Mouse (Mus musculus): Measurements from ENCODE around the gene Cbx7.
"Not testable (repeated sequence)": the region's sequence is repeated elsewhere in the genome, so short reads cannot be mapped to it uniquely, and the experiment has no call there.

Gene Cbx7

GRCm38 (mm10) chr15:79946790-79947189 lies 24.1 kb downstream of the Cbx7 start:
- DNase-seq, result no peak

DNA sequence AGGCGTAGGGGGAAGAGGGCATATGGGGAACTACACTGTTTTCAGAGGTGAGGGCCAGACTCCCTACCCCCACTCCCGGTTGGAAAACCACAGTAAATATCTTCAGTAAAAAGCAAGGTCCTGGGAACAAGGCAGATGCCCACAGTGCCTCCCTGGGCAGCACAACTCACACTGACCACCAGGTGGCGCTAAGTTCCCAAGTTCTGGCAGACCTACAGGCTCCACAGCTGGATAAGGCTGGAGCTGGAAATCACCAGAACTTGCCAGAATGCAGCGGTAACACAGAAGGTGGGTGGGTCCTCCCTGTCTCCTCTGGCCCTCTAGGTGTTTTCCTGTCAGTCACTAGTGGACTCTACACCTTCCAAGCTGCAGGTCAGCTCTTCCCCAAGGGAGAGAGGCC lies 24.9 kb downstream of the Cbx7 start:
- peak; percentile 63 to 81 for DNase-seq

DNA sequence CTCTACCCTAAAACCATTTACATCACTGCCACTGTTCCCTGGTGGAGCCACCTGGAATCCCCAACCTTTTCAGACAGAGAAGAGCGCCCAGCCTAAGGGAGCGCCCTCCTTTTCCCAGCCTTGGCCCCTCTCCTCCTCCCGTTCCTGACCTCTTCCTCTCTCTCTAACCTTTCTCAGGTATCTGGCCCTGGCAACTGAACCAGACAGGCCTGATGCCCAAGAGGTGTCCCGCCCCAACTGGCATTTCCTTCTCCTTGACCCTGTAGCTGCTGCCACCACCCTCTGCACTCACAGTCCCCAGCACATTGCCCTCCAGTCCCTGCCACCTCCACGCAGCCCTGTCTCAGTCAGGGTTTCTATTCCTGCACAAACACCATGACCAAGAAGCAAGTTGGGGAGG lies 26.0 kb downstream of the Cbx7 start:
- no peak for DNase-seq

GRCm38 (mm10) chr15:79943584-79943983 lies 27.3 kb downstream of the Cbx7 start:
- DNase-seq, result no peak

- no peak for DNase-seq
Measured at GRCm38 (mm10) chr15:79942541-79942940, 28.4 kb downstream of the Cbx7 start.

DNA sequence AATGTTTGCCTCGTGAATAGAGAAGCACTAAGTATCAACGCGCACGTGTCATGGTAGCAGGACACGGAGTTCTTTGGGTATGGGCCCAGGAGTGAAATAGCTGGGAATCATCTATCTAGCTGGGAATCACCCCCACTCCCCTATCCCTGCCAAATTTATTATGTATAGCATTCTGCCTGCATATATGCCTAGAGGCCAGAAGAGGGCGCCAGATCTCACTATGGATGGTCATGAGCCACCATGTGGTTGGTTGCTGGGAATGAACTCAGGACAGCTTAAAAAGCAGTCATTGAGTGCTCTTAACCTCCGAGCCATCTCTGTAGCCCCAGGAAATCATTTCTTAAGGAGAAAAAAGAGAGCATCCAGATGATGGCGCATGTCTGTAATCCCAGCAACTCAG lies 30.0 kb downstream of the Cbx7 start:
- no peak for DNase-seq

- DNase-seq, result no peak
Measured at GRCm38 (mm10) chr15:79939913-79940312, 31.0 kb downstream of the Cbx7 start.

DNA sequence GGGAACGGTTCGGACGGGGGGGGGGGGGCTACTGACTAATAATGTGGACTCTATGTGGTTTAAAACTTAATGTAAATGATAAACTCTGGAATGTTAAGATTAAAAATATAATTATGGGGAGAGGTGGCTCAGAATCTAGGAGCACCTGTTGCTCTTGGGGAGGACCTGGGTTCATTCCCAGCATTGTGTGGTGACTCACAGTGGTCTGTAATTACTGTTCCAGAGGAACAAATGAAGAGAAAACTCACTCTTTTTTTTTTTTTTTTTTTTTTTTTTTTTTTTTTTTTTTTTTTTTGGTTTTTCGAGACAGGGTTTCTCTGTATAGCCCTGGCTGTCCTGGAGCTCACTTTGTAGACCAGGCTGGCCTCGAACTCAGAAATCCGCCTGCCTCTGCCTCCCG lies 31.4 kb downstream of the Cbx7 start:
- DNase-seq, result not testable (repeated sequence)

- no peak for DNase-seq
Measured at GRCm38 (mm10) chr15:79939020-79939419, 31.9 kb downstream of the Cbx7 start.

DNA sequence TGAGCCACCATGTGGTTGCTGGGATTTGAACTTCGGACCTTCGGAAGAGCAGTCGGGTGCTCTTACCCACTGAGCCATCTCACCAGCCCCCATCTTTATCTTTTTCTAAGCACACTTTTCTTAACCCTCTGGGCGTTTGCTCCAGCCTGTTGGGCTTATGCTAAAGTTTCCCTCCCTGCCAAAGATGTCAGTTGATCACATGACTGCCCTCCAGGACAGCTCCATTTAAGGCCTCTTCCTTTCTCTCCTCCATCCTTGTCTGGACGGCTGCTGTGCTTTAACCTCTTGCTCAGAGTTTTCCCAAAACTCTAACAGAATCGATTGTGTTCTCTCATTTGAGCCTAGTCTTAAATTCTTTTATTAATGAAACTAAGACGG lies 34.6 kb downstream of the Cbx7 start:
- DNase-seq, result no peak

DNA sequence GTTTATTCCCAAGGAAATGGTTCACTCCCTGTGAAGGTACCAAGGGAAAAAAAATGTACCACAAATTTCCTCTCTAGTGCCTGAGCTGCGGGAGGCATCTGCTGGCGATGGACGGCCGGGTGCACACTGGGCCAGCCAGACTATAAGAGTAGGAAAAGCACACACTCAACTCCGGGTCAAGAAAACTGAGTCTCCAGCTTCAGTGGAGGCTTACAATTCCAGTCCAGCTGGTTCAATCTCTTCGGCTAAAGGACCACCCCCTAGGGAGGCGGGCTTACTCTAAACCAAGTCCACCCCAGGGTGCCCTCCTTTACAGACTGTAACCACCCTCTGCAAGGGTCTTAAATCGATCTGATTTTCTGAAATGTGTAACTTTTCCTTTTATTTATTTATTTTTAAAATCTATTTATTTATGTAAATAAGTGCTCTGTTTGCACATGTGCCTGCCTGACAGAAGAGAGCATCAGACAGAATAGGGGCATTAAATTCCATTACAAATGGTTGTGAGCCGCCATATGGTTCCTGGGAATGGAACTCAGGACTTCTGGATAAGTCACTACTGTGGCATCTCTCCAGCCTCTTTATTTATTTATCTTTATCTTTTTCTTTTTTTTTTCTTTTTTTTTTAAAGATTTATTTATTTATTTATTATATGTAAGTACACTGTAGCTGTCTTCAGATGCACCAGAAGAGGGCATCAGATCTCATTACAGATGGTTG lies 35.1 kb downstream of the Cbx7 start:
- no peak for DNase-seq

DNA sequence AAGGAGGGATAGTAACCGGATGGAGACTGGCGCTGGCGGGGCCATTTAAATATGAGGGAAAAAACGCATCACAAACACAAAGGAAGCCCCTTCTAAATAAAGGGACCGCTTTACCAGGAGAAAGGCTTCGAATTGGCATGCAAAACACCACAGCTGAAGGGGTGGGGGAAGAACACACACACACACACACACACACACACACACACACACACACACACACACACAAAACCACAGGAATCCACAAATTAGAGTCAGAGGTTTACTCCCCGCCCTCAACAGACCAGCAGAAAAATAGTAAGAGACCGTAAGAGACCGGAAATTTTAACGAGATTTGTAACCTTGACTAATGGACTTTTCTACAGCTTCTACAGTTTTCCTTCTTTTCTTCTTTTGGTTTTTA lies 36.1 kb downstream of the Cbx7 start:
- DNase-seq, result no peak

- no peak for DNase-seq
Measured at GRCm38 (mm10) chr15:79933670-79934514, 37.0 kb downstream of the Cbx7 start.

- DNase-seq, result no peak
Measured at GRCm38 (mm10) chr15:79933052-79933669, 37.8 kb downstream of the Cbx7 start.

GRCm38 (mm10) chr15:79932323-79932987 lies 38.5 kb downstream of the Cbx7 start:
- peak; percentile 91 to 97 for DNase-seq

GRCm38 (mm10) chr15:79931496-79932141 lies 39.3 kb downstream of the Cbx7 start:
- DNase-seq, result no peak

DNA sequence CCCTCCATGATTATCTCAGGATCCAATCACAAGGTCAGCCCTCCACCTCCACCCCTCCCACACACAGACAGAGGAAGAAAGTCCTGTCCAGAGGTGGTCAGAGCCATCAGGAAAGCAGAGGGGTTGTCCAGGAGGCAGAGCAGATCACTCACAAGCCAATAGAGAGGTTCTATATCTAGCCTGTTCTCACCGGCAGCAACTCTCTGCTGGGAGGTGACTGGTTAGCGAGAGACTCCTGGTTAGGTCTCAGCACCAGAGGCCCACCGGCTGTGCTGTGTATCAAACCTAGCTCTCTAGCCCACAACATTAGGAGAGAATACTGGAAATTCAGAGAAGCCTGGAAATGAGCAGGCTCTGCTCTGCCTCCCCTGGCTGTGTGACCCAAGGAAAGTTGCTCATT lies 41.2 kb downstream of the Cbx7 start:
- no peak for DNase-seq

DNA sequence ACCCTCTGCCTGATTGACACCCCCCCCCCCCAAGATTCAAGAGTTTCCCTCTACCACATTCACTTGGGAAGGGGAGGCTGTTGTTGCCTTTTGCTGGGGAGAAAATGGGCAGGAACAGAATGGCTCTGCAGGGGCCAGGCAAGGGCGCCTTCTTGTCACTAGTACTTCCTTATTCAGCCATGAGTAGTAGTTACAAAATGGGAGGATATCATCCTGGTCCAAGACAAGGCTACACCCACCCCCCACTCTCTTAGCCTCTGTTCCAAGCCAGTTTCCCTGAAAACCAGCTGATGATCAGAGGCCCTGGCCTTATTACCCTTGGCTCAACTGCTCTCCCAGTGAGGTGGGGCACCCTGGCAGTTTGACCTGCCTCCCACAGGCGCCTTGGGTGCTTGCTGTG lies 42.2 kb downstream of the Cbx7 start:
- DNase-seq, result no peak

DNA sequence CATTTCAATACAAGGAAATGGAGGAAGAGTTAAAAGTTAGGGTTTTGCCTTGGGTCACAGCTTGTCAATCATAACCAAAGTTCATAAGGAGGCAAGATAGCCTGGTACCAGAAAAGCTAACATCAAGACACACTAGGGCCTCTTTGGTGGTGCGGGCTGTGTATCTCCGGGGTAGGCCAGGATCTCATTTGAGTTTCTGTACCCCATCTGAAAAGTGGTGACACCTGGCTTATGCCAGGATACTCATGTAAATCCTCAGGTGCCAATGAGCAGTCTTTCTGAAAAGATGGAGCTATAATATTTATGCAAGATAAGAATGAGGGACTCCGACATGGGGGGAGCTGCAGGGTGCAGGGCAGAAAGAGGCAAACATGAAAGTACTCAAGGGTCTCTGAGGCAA lies 42.6 kb downstream of the Cbx7 start:
- DNase-seq, result no peak

DNA sequence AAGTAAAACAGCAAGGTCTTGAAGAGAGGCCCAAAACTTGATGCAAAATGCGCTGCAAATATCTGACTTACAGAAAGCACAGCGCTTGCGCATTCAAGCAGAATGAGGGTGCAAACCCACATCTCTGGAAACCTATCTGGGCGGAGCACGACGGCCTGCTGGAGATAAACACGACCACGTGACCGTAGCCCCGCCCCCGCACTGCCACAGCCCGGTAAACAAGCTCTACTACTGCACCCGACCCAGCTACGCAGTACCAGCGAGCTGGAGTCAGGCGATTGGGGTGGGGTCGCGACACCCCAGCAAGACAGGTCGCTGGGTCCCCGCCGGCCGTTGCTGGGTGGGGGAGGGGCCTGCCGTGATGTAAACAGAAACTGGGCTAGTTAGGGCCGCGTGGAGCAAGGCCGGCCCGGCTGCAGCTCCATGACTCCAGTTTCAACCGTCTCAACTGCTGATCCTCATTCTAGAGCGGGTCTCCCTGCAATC lies 43.2 kb downstream of the Cbx7 start:
- DNase-seq, result peak; percentile 95 to 97

GRCm38 (mm10) chr15:79926856-79927416 lies 44.0 kb downstream of the Cbx7 start:
- DNase-seq, result no peak

GRCm38 (mm10) chr15:79919787-79920186 lies 51.1 kb downstream of the Cbx7 start:
- no peak for DNase-seq

Data from spleen, adult 18-20 months (tissue).